Mouse (Mus musculus): Measurements from ENCODE around the gene Cdh15. TPM values are rescaled to one million over a fixed set of nuclear protein-coding genes. Genes with fewer than 3 reads are reported as not detected.

Gene Cdh15
- polyA plus RNA-seq, 1 experiment: not detected

GRCm38 (mm10) chr8:122834416-122834815 is 13.3 kb upstream of the Cdh15 start:
- H3K27ac ChIP-seq (ENCODE audit: insufficient read depth, low read depth, low read length): no peak overlapping the region
- no peak overlapping the region for H3K4me3 ChIP-seq (ENCODE audit: insufficient read depth, low read depth, low read length)
- H3K4me1 ChIP-seq (ENCODE audit: control insufficient read depth, insufficient read depth, low read length): peaks cover 2% of the 10 kb centered on the region
- no peak for TF ChIP-seq CTCF (IDR thresholded peaks at IDR 0.05; ENCODE audit: insufficient read depth, low read depth, low read length)
- TF ChIP-seq POLR2A (IDR thresholded peaks at IDR 0.05; ENCODE audit: insufficient read depth, low read depth, low read length): no peak
- WGBS: 83% methylated on average over 8 of the region's 8 CpGs

- 23% methylated on average over 8 of the region's 8 CpGs for WGBS
- no peak for TF ChIP-seq POLR2A (IDR thresholded peaks at IDR 0.05; ENCODE audit: insufficient read depth, low read depth, low read length)
- 0 out of 2 replicates have a peak, but pooled peaks have one; percentile 25 for TF ChIP-seq CTCF (IDR thresholded peaks at IDR 0.05; ENCODE audit: insufficient read depth, low read depth, low read length)
- peaks cover 2% of the 10 kb centered on the region for H3K4me1 ChIP-seq (ENCODE audit: control insufficient read depth, insufficient read depth, low read length)
Observed at GRCm38 (mm10) chr8:122834971-122835370, 12.8 kb upstream of the Cdh15 start.

DNA sequence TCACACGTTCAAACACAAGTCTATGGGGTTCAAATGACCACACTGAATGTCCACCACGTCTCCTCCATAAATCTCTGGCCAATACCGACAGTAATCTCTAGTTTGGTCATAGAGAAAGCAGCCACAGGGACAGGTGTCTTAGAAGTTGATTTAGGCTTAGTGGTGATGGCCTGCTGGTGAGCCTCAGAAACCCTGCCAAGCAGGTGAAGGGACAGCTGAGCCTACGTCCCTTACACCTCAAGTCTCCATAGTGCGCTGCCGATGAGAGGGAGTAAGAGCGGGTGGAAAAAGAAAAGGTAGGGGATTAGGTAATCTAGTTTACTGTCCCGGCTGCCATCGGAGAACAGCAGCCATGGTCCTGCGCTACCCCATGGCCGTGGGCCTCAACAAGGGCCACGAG is 11.6 kb upstream of the Cdh15 start:
- no peak overlapping the region for H3K4me3 ChIP-seq (ENCODE audit: insufficient read depth, low read depth, low read length)
- TF ChIP-seq POLR2A (IDR thresholded peaks at IDR 0.05; ENCODE audit: insufficient read depth, low read depth, low read length): no peak
- no peak for TF ChIP-seq CTCF (IDR thresholded peaks at IDR 0.05; ENCODE audit: insufficient read depth, low read depth, low read length)
- no peak overlapping the region for H3K27ac ChIP-seq (ENCODE audit: insufficient read depth, low read depth, low read length)
- no peaks in the 10 kb centered on the region for H3K4me1 ChIP-seq (ENCODE audit: control insufficient read depth, insufficient read depth, low read length)
- WGBS: 86% methylated on average over 12 of the region's 12 CpGs

More at GRCm38 (mm10) chr8:122834971-122835370, 12.8 kb upstream of the Cdh15 start:
- H3K4me3 ChIP-seq (ENCODE audit: insufficient read depth, low read depth, low read length): no peak overlapping the region
- no peak overlapping the region for H3K27ac ChIP-seq (ENCODE audit: insufficient read depth, low read depth, low read length)

GRCm38 (mm10) chr8:122836696-122837095 is 11.1 kb upstream of the Cdh15 start:
- no peak overlapping the region for H3K27ac ChIP-seq (ENCODE audit: insufficient read depth, low read depth, low read length)
- no peak overlapping the region for H3K4me3 ChIP-seq (ENCODE audit: insufficient read depth, low read depth, low read length)
- TF ChIP-seq POLR2A (IDR thresholded peaks at IDR 0.05; ENCODE audit: insufficient read depth, low read depth, low read length) (no peak), CTCF (IDR thresholded peaks at IDR 0.05; ENCODE audit: insufficient read depth, low read depth, low read length) (no peak)
- no peaks in the 10 kb centered on the region for H3K4me1 ChIP-seq (ENCODE audit: control insufficient read depth, insufficient read depth, low read length)
- WGBS: 96% methylated on average over 13 of the region's 13 CpGs

GRCm38 (mm10) chr8:122844161-122844560 is 3.6 kb upstream of the Cdh15 start:
- 72% methylated on average over 3 of the region's 3 CpGs for WGBS
- H3K4me1 ChIP-seq (ENCODE audit: control insufficient read depth, insufficient read depth, low read length): peaks cover 4% of the 10 kb centered on the region; the same call in 1 of the 2 replicates
- TF ChIP-seq CTCF (IDR thresholded peaks at IDR 0.05; ENCODE audit: insufficient read depth, low read depth, low read length): no peak
- no peak for TF ChIP-seq POLR2A (IDR thresholded peaks at IDR 0.05; ENCODE audit: insufficient read depth, low read depth, low read length)

GRCm38 (mm10) chr8:122845662-122846061 is 2.1 kb upstream of the Cdh15 start:
- TF ChIP-seq CTCF (IDR thresholded peaks at IDR 0.05; ENCODE audit: insufficient read depth, low read depth, low read length) (no peak), POLR2A (IDR thresholded peaks at IDR 0.05; ENCODE audit: insufficient read depth, low read depth, low read length) (no peak)
- H3K27ac ChIP-seq (ENCODE audit: insufficient read depth, low read depth, low read length): no peak overlapping the region
- H3K4me3 ChIP-seq (ENCODE audit: insufficient read depth, low read depth, low read length): no peak overlapping the region
- peaks cover 4% of the 10 kb centered on the region; the same call in 1 of the 2 replicates for H3K4me1 ChIP-seq (ENCODE audit: control insufficient read depth, insufficient read depth, low read length)
- WGBS: 59% methylated on average over 4 of the region's 4 CpGs

More at GRCm38 (mm10) chr8:122844161-122844560, 3.6 kb upstream of the Cdh15 start:
- H3K4me3 ChIP-seq (ENCODE audit: insufficient read depth, low read depth, low read length): no peak overlapping the region
- H3K27ac ChIP-seq (ENCODE audit: insufficient read depth, low read depth, low read length): no peak overlapping the region

DNA sequence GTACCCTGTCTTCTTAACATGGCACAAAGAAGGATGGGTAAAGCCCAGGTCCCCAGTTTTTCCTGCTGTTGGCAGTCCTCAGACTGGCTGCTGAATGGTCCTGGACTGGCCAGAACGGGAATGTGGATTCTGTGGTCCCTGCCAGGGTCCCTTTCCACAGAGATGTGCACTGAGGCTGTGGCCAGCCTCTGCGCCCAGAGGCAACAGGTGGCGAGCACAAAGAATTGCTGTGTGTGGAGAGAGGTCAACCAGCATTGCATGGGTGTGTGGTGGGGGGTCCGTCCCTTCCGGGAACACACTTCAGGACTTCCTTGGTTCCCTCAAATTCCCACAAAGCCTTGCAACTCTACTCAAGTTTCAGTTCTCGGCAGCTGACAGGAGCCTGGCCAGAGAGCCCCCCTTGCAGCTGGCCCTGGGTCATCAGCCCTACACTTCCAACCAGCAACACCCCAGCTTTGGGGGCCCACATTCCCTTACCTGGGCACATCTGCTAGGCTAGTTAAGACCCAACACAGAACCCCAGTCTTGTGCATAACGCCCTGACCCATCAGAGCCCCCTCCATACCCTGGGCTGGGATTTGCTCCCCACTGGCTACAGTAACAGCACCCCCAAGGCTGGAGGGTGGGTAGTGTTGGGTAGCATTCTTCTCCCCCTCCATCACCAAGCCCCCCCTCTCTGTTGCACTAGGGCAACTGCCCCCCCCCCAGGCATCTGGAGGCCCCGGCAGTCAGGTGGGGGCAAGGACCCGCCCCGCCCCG is 1.6 kb downstream of the Cdh15 start:
- Histone ChIP-seq H3K4me1 (ENCODE audit: control insufficient read depth, insufficient read depth, low read length) (peaks cover 24% of the 10 kb centered on the region), H3K27ac (ENCODE audit: insufficient read depth, low read depth, low read length) (no peak overlapping the region), H3K4me3 (ENCODE audit: insufficient read depth, low read depth, low read length) (no peak overlapping the region)
- no peak for TF ChIP-seq POLR2A (IDR thresholded peaks at IDR 0.05; ENCODE audit: insufficient read depth, low read depth, low read length)
- no peak for TF ChIP-seq CTCF (IDR thresholded peaks at IDR 0.05; ENCODE audit: insufficient read depth, low read depth, low read length)
- 78% methylated on average over 10 of the region's 11 CpGs for WGBS

DNA sequence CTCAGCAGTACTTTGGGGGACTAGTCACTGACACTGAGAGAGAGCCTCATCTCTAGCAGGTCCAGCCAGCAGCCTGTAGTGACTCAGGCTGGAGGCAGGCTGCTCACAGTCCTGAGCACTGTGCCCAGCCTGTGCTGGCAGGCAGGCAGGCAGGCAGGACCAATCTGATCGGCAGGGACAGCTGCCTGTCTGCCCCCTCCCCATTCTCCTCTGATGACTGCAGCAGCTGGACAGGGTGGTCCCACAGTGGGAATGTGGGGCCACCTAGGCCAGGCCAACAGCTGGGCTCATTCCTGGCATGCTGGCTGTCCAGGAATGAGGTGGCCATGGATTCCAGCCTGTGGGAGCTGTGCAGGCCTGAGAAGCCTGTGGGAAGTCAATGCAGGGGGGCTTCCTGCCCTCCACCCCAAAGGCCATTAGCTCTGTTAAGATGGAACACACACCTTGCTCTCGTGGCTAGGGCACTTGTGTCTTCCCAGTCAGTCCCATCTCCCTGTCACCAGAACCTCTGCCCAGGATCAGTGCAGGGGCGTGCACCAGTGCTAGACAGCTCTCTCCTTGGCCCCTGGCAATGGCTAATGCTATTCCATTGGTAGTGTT is 3.0 kb downstream of the Cdh15 start:
- Histone ChIP-seq H3K4me3 (ENCODE audit: insufficient read depth, low read depth, low read length) (no peak overlapping the region), H3K27ac (ENCODE audit: insufficient read depth, low read depth, low read length) (no peak overlapping the region), H3K4me1 (ENCODE audit: control insufficient read depth, insufficient read depth, low read length) (peaks cover 24% of the 10 kb centered on the region)
- TF ChIP-seq CTCF (IDR thresholded peaks at IDR 0.05; ENCODE audit: insufficient read depth, low read depth, low read length) (no peak), POLR2A (IDR thresholded peaks at IDR 0.05; ENCODE audit: insufficient read depth, low read depth, low read length) (no peak)
- WGBS: 79% methylated on average over 3 of the region's 3 CpGs

All from olfactory bulb, adult 2 months (tissue).